Mouse (Mus musculus) right cerebral cortex, adult 18-20 months (tissue): ENCODE measurements at regions not wholly inside any gene's neighbourhood (a gene's known extent, or its start where the extent isn't known, plus 50 kb on each side); places are given as distances from the start of the nearest gene placed in this dataset.
A peak's percentile ranks its signal among the peaks of the same experiment; 100 is the strongest.

ENCODE experiments used
- DNase-seq: peaks from one replicate; pipeline ENCODE4 v3.0.0; 2022; ENCODE audit warnings: mixed read lengths

DNA sequence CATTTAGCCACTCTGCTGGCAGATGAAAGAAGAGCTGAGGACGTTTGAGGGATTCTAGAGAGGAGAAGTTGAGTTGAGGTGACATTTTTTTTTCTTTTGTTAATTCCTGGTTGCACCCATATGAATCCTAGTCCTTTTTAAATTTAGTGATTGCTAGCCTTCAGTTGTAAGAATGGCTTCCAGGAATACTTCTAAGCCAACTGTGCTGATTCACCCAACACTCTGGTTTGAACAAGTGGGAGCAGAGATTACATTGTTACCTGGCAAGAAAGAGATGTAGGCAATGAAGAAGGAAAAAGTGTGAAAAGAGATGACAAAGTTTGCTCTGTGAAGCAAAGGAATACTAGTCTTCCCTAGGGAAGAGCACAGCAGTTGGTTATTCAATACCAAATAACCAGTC is 261.1 kb upstream of the Kcnq5 start:
- DNase-seq = peak; percentile 18

DNA sequence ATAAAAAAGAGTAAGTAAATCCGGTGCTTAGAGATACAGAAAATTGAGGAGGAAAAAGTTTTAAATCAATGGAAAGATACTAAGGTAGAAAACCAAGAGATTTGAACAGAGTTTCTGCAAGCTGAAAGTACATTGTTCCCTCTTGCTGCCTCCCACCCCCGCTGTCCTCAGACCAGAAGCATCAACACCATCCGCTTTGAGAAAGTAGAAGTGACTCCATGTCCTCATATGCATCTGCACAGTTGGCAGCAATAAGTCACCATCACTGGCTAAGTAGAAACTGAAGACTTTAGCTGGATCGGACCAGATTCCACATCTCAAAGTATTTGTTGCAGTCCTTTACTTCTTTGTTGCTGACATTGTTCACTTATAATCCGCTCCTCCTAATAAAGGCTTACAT is 250.1 kb upstream of the Kcnq5 start:
- DNase-seq = peak; percentile 59

GRCm38 (mm10) chr1:22211232-22211631 is 249.5 kb upstream of the Kcnq5 start:
- peak; percentile 9 for DNase-seq

- DNase-seq = peak; percentile 47
Observed at GRCm38 (mm10) chr1:22210621-22211020, 248.9 kb upstream of the Kcnq5 start.

DNA sequence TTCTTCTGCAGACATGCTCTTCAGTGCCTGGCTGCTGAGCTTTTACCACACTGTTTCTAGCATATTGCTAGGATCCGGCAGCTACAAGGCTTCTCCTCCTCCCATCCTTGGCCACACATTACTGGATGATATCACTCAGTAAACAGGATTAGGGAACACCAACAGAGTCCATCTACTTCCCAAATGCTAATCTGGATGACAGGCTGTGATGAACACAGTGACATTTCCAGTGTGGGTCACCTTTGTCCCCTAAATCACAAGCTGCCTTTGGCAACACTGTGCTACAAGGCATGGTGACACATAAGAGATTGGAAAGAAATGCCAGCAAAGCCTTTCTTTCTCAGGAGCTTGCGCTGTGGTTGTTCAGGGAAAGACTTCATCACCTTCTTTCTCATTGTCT is 246.5 kb upstream of the Kcnq5 start:
- no peak for DNase-seq

DNA sequence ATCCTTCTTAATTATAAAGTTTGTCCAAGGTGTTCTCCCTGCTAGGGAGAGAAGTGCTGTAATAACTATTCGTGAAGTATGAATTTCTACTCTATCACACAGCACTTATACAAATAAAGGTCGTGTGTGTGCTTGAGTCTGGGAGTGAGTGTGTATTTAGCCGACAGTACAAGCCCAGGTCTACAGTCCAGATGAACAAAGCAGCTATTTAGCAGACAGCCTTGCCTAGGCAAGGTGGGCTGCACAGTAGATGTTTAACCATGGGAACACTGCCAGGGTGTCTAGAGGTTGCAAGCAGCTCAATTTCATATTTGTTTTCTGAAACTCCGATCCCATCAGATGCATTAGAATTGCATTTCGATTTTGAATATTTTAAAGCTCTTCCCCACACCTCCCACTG is 245.2 kb upstream of the Kcnq5 start:
- no peak for DNase-seq

DNA sequence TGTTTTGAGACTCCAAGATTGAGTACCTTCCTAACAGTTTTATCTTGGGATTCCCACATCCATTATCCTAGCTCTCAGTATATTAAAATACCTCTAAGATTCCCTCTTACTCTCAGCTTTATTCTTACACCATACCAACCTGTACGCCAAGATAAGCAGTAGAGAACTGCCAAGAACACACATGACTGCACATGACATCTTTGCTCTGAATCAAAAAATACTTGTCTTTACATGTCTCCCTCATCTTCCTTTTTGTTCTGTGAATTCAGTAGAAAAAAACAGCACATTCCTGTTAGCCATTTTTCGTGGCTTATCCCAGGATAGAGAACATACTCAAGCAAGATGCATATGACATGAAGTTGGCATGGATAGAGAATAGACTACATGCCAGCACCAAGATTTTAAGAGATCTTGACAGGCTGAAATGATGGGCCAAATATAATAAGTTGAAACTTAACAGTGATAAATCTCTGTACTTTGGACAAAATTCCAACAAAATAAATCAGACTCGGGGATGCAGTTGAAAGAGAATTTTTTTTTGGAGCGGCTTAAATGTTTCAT is 206.0 kb upstream of the Kcnq5 start:
- no peak for DNase-seq

DNA sequence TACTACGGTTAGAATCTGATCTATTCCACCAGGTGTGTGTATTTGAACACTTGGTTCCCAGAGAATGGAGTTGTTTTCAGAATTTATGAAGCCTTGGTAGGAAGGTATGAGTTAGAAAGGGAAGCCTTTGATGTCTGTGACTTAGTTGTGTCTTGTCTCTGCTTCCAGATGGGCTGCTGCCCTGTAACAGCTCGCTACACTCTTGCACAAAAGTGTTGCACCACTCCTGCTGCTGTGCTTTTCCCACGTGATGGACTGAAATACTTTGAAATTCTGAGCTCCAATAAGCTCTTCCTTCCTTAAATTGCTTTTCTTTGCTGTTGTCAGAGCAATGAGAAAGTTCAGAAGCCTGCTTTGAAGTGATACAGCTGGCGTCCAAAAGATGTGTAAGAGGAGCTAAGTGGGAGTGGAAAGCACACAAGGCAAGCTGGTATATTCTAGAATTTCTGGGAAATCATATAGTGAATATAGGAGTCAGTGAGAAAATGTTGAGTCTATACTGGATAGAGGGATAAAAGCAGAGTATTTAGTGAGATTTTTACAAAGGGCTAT is 174.9 kb upstream of the Kcnq5 start:
- DNase-seq = no peak

- no peak for DNase-seq
Observed at GRCm38 (mm10) chr1:22118266-22118772, 156.6 kb upstream of the Kcnq5 start.

DNA sequence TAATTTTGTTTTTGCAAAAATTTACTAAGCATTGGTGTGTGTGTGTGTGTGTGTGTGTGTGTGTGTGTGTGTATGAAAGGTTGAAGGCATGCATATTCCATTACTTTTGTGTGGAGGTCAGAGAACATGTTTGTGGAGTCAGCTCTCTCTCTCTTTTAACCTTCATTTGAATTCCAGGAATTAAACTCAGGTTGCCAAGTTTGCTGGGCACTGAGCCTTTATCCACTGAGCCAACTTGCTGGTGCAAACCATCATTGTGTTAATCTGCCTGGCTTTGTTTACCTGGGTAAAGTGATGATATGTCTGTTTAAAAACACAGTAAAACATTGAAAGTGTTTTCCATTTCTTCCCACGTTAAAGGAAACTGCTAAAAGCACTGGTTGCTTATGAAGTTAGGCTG is 154.7 kb upstream of the Kcnq5 start:
- DNase-seq = no peak

- no peak for DNase-seq
Observed at GRCm38 (mm10) chr1:22105496-22105895, 143.8 kb upstream of the Kcnq5 start.

GRCm38 (mm10) chr1:22071405-22072117 is 109.8 kb upstream of the Kcnq5 start:
- no peak for DNase-seq

DNA sequence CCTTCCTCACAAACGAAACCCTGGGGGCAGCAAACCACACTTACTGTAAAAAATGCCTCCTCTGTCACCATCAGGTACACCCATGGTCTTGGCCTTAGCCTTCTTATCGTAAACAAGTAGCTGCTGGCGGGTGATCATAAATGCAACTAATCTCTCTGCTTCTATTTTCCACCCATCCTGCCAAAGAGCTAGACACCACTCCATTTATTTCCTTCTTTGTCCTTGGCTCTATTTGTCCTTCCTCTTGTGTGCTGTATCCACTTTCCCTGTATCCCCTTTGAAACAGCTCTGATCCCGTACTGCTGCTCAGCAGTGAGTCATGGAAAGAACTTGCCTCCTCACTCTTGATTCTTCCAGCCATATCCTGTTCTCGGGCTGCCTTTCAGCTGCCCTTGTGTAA is 108.3 kb upstream of the Kcnq5 start:
- no peak for DNase-seq
